Mouse (Mus musculus) megakaryocyte, embryonic 14.5 days (primary cell): ENCODE data around the gene Casp7.

Source experiments
- FLI1 ChIP-seq: IDR thresholded peaks from 2 replicates; pipeline ENCODE4 v1.6.1; 2012; ENCODE audit warnings: low read length, inconsistent platforms, mixed read lengths
- GATA1 ChIP-seq: IDR thresholded peaks from 3 replicates; pipeline ENCODE4 v1.6.1; 2012; ENCODE audit warnings: mixed read lengths, low read length, inconsistent platforms, borderline replicate concordance

- TF ChIP-seq GATA1: no peak
- TF ChIP-seq FLI1: no peak
These were observed 29.2 kb upstream of the Casp7 start for GRCm38 (mm10) chr19:56367778-56368177.
